Mouse (Mus musculus) stomach, postnatal 0 days (tissue): ENCODE measurements around the gene Sf3a2. TPM values are rescaled to one million over a fixed set of nuclear protein-coding genes. Genes with fewer than 3 reads are reported as not detected.
"Not testable (repeated sequence)": the region's sequence is repeated elsewhere in the genome, so short reads cannot be mapped to it uniquely, and the experiment has no call there.

Experiments
- ATAC-seq: fragments of 200-750 bp; cut with Nextera tagmentation; 2 replicates; pipeline ENCODE4 v1.8.0; 2017; ENCODE audit not compliant: low FRiP score, low TSS enrichment
- DNase-seq: peaks from one replicate; pipeline ENCODE4 v3.0.0-alpha.2; 2016; ENCODE audit warnings: low spot score
- H3K27ac ChIP-seq: fragments of 300-500 bp; sonication (generic); replicated peaks from 2 replicates; pipeline ENCODE4 v1.5.1; 2014; ENCODE audit warnings: mild to moderate bottlenecking, control low read depth
- H3K27me3 ChIP-seq: fragments of 300-500 bp; sonication (generic); 2 replicates; pipeline ENCODE4 v1.6.1; 2014; ENCODE audit warnings: low read length; ENCODE audit not compliant: control insufficient read depth, insufficient read depth
- H3K36me3 ChIP-seq: fragments of 300-500 bp; sonication (generic); 2 replicates; pipeline ENCODE4 v1.6.1; 2014; ENCODE audit warnings: low read length, mixed read lengths; ENCODE audit not compliant: control insufficient read depth, insufficient read depth
- H3K4me1 ChIP-seq: fragments of 300-500 bp; sonication (generic); replicated peaks from 2 replicates; pipeline ENCODE4 v1.6.1; 2014; ENCODE audit warnings: antibody characterized with exemption; ENCODE audit not compliant: control insufficient read depth, insufficient read depth
- H3K4me2 ChIP-seq: fragments of 300-500 bp; sonication (generic); replicated peaks from 2 replicates; pipeline ENCODE4 v1.6.1; 2014; ENCODE audit warnings: low read depth, mild to moderate bottlenecking, control low read depth, moderate library complexity
- H3K4me3 ChIP-seq: fragments of 300-500 bp; sonication (generic); 2 replicates; pipeline ENCODE4 v1.5.1; 2014; ENCODE audit warnings: low read depth, low read length, control low read depth
- H3K9ac ChIP-seq: fragments of 300-500 bp; sonication (generic); 2 replicates; pipeline ENCODE4 v1.6.1; 2014; ENCODE audit warnings: mild to moderate bottlenecking, low read length, control low read depth, mixed read lengths
- H3K9me3 ChIP-seq: fragments of 300-500 bp; sonication (generic); 2 replicates; pipeline ENCODE4 v1.6.1; 2016; ENCODE audit warnings: low read length; ENCODE audit not compliant: control insufficient read depth
- CTCF ChIP-seq: IDR thresholded peaks from 2 replicates; pipeline ENCODE4 v1.5.1; 2016; ENCODE audit warnings: antibody characterized with exemption, low read depth, mild to moderate bottlenecking, moderate library complexity
- EP300 ChIP-seq: optimal IDR thresholded peaks from 2 replicates; pipeline ENCODE3; 2016; ENCODE audit warnings: antibody characterized with exemption
- WGBS: fragments of 180-500 bp; shearing (Covaris S2); extraction: QIAGEN DNeasy Blood & Tissue Kit; methylation state at CpG from one replicate; pipeline ENCODE4 v1.1.7; 2014; 5-methylcytosine and 5-hydroxymethylcytosine counted together
- polyA plus RNA-seq: library from polyadenylated mRNA; unstranded; fragments of >200 nt; fragmentation: Nextera tagmentation; extraction: Ambion mirVana; gene quantifications from 2 replicates; pipeline ENCODE4 v1.2.1, GENCODE M21; 2015

The Sf3a2 gene
- polyA plus RNA-seq, 1 experiment from 2014 or later: 27.7 TPM

- H3K27me3 ChIP-seq: no peaks in the 10 kb centered on the region
- peak within 1 kb of the TSS; percentile 92 for H3K4me2 ChIP-seq
- peaks cover 3% of the 10 kb centered on the region; the same call in 1 of the 2 replicates for H3K4me1 ChIP-seq
- no peaks in the 10 kb centered on the region for H3K36me3 ChIP-seq
- TF ChIP-seq CTCF (peak; percentile 12; the same call in 1 of the 2 replicates), EP300 (peak; percentile 56)
- under 1% methylated on average over 73 of the region's 82 CpGs for WGBS
- H3K9ac ChIP-seq: peak within 1 kb of the TSS; percentile 96
- DNase-seq (peak; percentile 99), ATAC-seq (peak; percentile 97)
- peak within 1 kb of the TSS; percentile 71 for H3K4me3 ChIP-seq
- H3K9me3 ChIP-seq: no peaks in the 10 kb centered on the region
- H3K27ac ChIP-seq: peak within 1 kb of the TSS; percentile 92
These were observed 28.4 kb downstream of the Sf3a2 start, which contains the start of gene Oaz1 for GRCm38 (mm10) chr10:80826151-80827062. Oaz1 (plus strand) TSS chr10:80826656.

GRCm38 (mm10) chr10:80827063-80827869 is 29.3 kb downstream of the Sf3a2 start:
- Histone ChIP-seq H3K9ac (peak overlapping the region; percentile 96), H3K36me3 (no peaks in the 10 kb centered on the region), H3K4me2 (peak overlapping the region; percentile 92), H3K4me3 (peak overlapping the region; percentile 71), H3K27ac (peak overlapping the region; percentile 92), H3K9me3 (no peaks in the 10 kb centered on the region), H3K4me1 (peaks cover 3% of the 10 kb centered on the region; the same call in 1 of the 2 replicates), H3K27me3 (no peaks in the 10 kb centered on the region)
- DNase-seq (no peak), ATAC-seq (no peak)
- TF ChIP-seq CTCF (no peak), EP300 (no peak)
- 6% methylated on average over 25 of the region's 29 CpGs for WGBS

GRCm38 (mm10) chr10:80827870-80828420 is 29.9 kb downstream of the Sf3a2 start:
- Histone ChIP-seq H3K36me3 (no peaks in the 10 kb centered on the region), H3K27ac (no peak overlapping the region), H3K9ac (peak overlapping the region; percentile 96), H3K27me3 (no peaks in the 10 kb centered on the region), H3K4me2 (peak overlapping the region; percentile 92), H3K4me1 (peaks cover 3% of the 10 kb centered on the region; the same call in 1 of the 2 replicates), H3K4me3 (peak overlapping the region; percentile 71), H3K9me3 (no peaks in the 10 kb centered on the region)
- DNase-seq (no peak), ATAC-seq (no peak)
- 66% methylated on average over 10 of the region's 10 CpGs for WGBS
- TF ChIP-seq EP300 (no peak), CTCF (no peak)

GRCm38 (mm10) chr10:80828587-80828986 is 30.6 kb downstream of the Sf3a2 start:
- WGBS: 76% methylated on average over 7 of the region's 9 CpGs
- not testable (repeated sequence) for H3K4me1 ChIP-seq, H3K4me2 ChIP-seq, H3K9me3 ChIP-seq, H3K4me3 ChIP-seq, H3K36me3 ChIP-seq, H3K27me3 ChIP-seq, H3K27ac ChIP-seq, ATAC-seq, DNase-seq, H3K9ac ChIP-seq

GRCm38 (mm10) chr10:80829359-80830278 is 31.6 kb downstream of the Sf3a2 start:
- H3K27me3 ChIP-seq: no peaks in the 10 kb centered on the region
- H3K4me3 ChIP-seq: no peak overlapping the region
- H3K36me3 ChIP-seq: no peaks in the 10 kb centered on the region
- TF ChIP-seq EP300 (no peak), CTCF (no peak)
- peaks cover 3% of the 10 kb centered on the region; the same call in 1 of the 2 replicates for H3K4me1 ChIP-seq
- no peak overlapping the region for H3K4me2 ChIP-seq
- 57% methylated on average over 1 of the region's 1 CpGs for WGBS
- no peak for DNase-seq
- H3K27ac ChIP-seq: no peak overlapping the region
- H3K9me3 ChIP-seq: no peaks in the 10 kb centered on the region
- no peak for ATAC-seq
- H3K9ac ChIP-seq: no peak overlapping the region
